Mouse (Mus musculus) liver, embryonic 12.5 days (tissue): ENCODE measurements at regions not wholly inside any gene's neighbourhood (a gene's known extent, or its start where the extent isn't known, plus 50 kb on each side); places are given as distances from the start of the nearest gene placed in this dataset.

Source experiments
- ATAC-seq: fragments of 200-750 bp; cut with Nextera tagmentation; 2 replicates; pipeline ENCODE4 v1.8.0; 2017; ENCODE audit warnings: moderate number of reproducible peaks, mild to moderate bottlenecking, moderate library complexity
- H3K27ac ChIP-seq: fragments of 300-500 bp; sonication (generic); 2 replicates; pipeline ENCODE4 v1.5.1; 2016; ENCODE audit warnings: mild to moderate bottlenecking
- H3K27me3 ChIP-seq: fragments of 300-500 bp; sonication (generic); replicated peaks from 2 replicates; pipeline ENCODE4 v1.6.1; 2016; ENCODE audit warnings: mild to moderate bottlenecking, moderate library complexity
- H3K36me3 ChIP-seq: fragments of 300-500 bp; sonication (generic); 2 replicates; pipeline ENCODE4 v1.6.1; 2016; ENCODE audit warnings: mild to moderate bottlenecking, moderate library complexity
- H3K4me1 ChIP-seq: fragments of 300-500 bp; sonication (generic); 2 replicates; pipeline ENCODE4 v1.6.1; 2016
- H3K4me2 ChIP-seq: fragments of 300-500 bp; sonication (generic); 2 replicates; pipeline ENCODE4 v1.6.1; 2016; ENCODE audit warnings: mild to moderate bottlenecking, moderate library complexity
- H3K4me3 ChIP-seq: fragments of 300-500 bp; sonication (generic); 2 replicates; pipeline ENCODE4 v1.5.1; 2016; ENCODE audit warnings: mild to moderate bottlenecking, moderate library complexity
- H3K9ac ChIP-seq: fragments of 300-500 bp; sonication (generic); 2 replicates; pipeline ENCODE4 v1.6.1; 2016; ENCODE audit warnings: mild to moderate bottlenecking, moderate library complexity
- H3K9me3 ChIP-seq: fragments of 300-500 bp; sonication (generic); replicated peaks from 2 replicates; pipeline ENCODE4 v1.6.1; 2016; ENCODE audit warnings: mild to moderate bottlenecking, moderate library complexity
- WGBS: fragments of 180-500 bp; shearing (Covaris S2); methylation state at CpG from one replicate; pipeline ENCODE4 v1.1.7; 2016; ENCODE audit not compliant: insufficient replicate concordance; 5-methylcytosine and 5-hydroxymethylcytosine counted together

DNA sequence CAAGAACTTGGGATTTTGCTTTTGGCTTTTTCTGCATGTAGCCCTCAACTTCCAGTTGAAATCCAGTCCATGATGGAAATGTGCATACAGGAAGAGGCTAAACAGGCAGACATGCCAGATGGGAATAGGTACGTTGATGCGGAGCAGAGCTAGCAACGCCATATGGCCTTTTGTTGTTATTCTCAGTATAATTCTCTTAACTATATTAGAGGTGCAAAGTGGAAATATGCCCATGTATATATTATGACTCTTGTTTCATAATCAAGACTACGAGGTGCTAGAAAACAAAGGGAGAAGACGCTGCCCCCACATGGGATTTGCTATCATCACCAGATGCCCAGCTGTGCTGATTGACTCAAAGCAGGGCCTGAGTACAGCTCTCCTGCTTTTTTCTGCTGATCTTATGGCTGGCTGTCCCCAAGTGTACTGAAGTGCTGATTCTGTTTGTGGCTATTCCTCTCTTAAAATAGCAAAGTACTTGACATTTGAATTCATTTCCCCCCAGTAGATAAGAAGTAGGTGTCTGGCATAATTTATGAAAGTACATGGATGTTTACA lies 159.7 kb upstream of the Tmtc4 start:
- H3K4me2 ChIP-seq, result no peak overlapping the region
- ATAC-seq, result no peak
- H3K4me3 ChIP-seq, result no peak overlapping the region
- H3K9me3 ChIP-seq, result no peaks in the 10 kb centered on the region
- no peak overlapping the region for H3K9ac ChIP-seq
- no peaks in the 10 kb centered on the region for H3K36me3 ChIP-seq
- H3K27me3 ChIP-seq, result no peaks in the 10 kb centered on the region
- H3K4me1 ChIP-seq, result no peaks in the 10 kb centered on the region
- no peak overlapping the region for H3K27ac ChIP-seq
- 76% methylated on average over 5 of the region's 5 CpGs for WGBS

DNA sequence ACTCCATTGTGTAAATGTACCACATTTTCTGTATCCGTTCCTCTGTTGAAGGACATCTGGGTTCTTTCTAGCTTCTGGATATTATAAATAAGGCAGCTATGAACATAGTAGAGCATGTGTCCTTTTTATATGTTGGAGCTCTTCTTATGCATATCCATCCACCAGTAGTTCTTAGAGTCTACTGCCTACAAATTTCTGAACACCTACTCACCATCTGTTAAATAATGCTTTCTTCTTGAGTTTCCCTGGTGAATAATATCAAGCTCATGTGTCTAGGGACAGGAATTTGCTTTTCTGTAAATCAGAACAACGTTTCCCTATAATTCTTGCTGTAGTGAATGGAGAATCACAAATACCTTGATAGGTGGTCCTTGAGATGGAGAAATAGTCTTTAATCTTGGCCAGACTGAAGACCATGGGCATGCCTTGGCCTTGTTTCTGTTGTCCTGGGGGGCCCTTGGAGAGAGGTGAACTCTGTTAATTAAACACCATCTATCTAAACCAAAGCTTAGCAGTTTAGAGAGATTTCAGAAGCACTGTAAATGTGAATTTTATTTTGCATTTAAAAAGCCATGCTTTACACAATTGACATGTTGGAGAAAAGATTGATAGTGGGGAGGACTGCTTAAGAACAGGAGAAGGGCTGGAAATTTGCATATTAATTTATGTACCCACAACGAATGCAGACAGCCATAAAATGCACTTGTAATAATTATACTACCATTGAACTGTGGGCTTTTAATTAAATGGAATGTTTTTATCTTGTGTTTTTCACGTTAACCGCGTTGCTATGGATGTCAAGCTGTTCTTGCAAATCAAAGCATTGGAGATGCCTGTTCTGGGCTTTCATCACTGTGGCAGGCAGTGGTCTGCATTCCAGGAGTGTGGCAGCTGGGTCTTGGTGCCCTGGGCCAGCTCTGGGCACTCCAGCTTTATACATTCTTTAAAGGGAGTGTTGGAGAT lies 155.2 kb upstream of the Tmtc4 start:
- Histone ChIP-seq H3K27me3 (no peaks in the 10 kb centered on the region), H3K4me3 (no peak overlapping the region), H3K9me3 (no peaks in the 10 kb centered on the region), H3K9ac (no peak overlapping the region), H3K36me3 (no peaks in the 10 kb centered on the region), H3K4me1 (no peaks in the 10 kb centered on the region), H3K27ac (no peak overlapping the region), H3K4me2 (no peak overlapping the region)
- WGBS, result 42% methylated on average over 6 of the region's 6 CpGs
- no peak for ATAC-seq

DNA sequence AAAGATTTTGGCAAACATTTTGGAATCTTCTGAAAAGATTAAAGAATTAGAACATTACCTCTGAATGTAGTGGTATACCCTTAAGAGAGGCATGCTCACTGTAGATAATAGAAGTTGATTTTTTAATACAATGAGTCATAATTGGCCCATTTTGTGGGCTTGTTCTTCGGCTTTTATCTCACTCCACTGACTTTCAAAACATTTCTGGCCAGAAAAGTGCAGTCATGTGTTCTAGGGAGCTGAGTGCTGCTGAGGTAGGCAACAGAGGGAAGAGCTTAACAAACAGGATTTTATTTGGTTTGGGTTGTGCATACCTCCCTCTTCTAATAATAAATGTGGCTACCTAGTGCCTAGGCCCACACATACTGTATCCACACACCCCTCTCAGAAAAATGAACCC lies 150.1 kb upstream of the Tmtc4 start:
- no peak overlapping the region for H3K27ac ChIP-seq
- 22% methylated on average over 1 of the region's 1 CpGs for whole genome bisulfite sequencing

DNA sequence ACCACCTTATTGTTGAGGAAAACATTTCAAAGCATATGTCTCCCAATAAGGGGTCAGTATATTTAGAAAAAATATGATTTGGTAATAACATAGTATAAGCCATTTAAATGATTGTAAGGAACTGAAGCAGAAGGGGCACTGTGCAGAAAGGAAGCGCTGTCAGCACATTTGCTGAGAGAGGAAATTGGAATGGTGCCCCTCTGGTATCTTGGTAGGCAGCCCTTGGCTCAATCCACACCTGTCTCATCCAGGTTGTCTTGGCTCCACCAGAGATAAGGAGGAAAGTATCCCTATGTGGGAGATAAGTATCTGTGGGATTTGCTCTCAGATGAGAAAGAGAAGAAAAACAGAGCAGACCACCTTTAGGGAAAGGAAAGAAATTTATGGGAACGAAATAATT lies 136.5 kb upstream of the Tmtc4 start:
- ATAC-seq, result no peak
- 51% methylated on average over 2 of the region's 2 CpGs for WGBS

More for the DNA sequence above, 150.1 kb upstream of the Tmtc4 start:
- H3K4me2 ChIP-seq, result no peak overlapping the region
- no peak for ATAC-seq
- no peak overlapping the region for H3K4me3 ChIP-seq
- H3K9me3 ChIP-seq, result no peaks in the 10 kb centered on the region
- no peak overlapping the region for H3K9ac ChIP-seq
- H3K27me3 ChIP-seq, result no peaks in the 10 kb centered on the region
- no peaks in the 10 kb centered on the region for H3K4me1 ChIP-seq
- no peaks in the 10 kb centered on the region for H3K36me3 ChIP-seq

DNA sequence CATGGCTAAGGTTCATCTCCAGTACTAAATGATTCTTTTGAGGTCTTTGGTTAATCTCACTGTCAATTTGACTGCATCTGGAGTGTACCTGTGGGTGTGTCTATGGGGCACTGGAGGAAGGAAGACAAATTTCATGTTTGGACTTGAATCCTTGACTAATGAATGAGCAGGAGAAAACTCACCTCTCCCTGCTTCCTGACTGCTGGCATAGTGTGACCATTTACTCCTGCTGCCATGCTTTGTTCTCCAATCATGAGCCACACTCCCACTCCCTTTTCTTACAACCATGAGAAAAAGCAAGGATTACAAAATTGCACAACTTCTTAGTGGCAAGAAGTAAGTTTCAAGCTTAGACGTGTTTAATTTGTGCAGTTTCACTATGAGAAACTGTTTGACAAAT lies 132.5 kb upstream of the Tmtc4 start:
- H3K27ac ChIP-seq, result no peak overlapping the region
- 50% methylated on average over 1 of the region's 1 CpGs for WGBS
- H3K27me3 ChIP-seq, result no peaks in the 10 kb centered on the region
- H3K36me3 ChIP-seq, result no peaks in the 10 kb centered on the region
- no peak overlapping the region for H3K4me3 ChIP-seq
- H3K4me2 ChIP-seq, result no peak overlapping the region
- H3K9me3 ChIP-seq, result no peaks in the 10 kb centered on the region
- ATAC-seq, result no peak
- H3K9ac ChIP-seq, result no peak overlapping the region
- H3K4me1 ChIP-seq, result no peaks in the 10 kb centered on the region

More for the DNA sequence above, 136.5 kb upstream of the Tmtc4 start:
- no peak overlapping the region for H3K4me2 ChIP-seq
- H3K36me3 ChIP-seq, result no peaks in the 10 kb centered on the region
- H3K9ac ChIP-seq, result no peak overlapping the region
- no peak overlapping the region for H3K27ac ChIP-seq
- H3K9me3 ChIP-seq, result no peaks in the 10 kb centered on the region
- H3K4me1 ChIP-seq, result no peaks in the 10 kb centered on the region
- H3K27me3 ChIP-seq, result no peaks in the 10 kb centered on the region
- H3K4me3 ChIP-seq, result no peak overlapping the region

DNA sequence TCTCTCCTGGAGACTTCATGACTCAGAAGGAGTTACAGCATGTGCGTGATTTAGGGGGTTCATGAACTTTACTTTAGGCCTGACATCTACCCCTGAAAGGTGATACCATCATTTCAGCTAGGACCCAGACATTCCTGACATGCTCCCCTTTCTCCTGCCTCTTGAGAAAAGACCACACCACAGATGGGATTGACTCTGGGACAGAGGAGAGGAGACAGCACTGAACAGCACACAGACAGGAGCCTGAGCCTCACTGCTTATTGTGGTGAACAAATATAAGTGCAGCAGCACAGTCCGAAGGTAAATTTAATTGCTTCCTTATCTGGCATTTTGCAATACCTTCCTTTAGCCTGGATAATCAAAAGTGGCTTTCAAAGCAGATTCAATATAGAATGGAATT lies 126.7 kb upstream of the Tmtc4 start:
- Histone ChIP-seq H3K9ac (no peak overlapping the region), H3K27me3 (no peaks in the 10 kb centered on the region), H3K9me3 (no peaks in the 10 kb centered on the region), H3K27ac (no peak overlapping the region), H3K4me3 (no peak overlapping the region), H3K36me3 (no peaks in the 10 kb centered on the region), H3K4me2 (no peak overlapping the region), H3K4me1 (no peaks in the 10 kb centered on the region)
- no peak for ATAC-seq
- 46% methylated on average over 2 of the region's 2 CpGs for WGBS

DNA sequence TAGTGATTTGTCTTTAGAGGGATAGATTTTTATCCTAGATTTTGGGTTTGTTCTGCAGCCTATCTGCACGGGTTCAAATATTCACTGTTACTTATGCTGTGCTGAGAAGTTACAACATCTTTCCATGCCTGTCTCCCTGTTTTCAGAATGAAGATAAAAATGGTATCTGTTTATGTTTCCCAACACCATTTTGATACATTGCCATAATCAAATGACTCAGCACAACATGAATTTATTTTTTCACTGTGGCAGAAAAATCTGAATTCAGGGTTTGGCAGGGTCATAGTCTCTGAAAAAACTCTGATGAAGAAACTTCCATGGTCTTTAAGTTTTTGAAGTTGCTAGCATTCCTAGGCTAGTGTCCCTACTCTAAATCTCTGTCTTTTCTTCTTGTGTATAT lies 116.5 kb upstream of the Tmtc4 start:
- Histone ChIP-seq H3K4me3 (no peak overlapping the region), H3K9ac (no peak overlapping the region), H3K4me1 (no peaks in the 10 kb centered on the region), H3K27ac (no peak overlapping the region), H3K9me3 (0 out of 2 replicates have a peak, but pooled peaks cover 3% of the 10 kb centered on the region), H3K4me2 (no peak overlapping the region), H3K27me3 (no peaks in the 10 kb centered on the region), H3K36me3 (no peaks in the 10 kb centered on the region)
- no peak for ATAC-seq
- WGBS, result 66% methylated on average over 1 of the region's 1 CpGs

DNA sequence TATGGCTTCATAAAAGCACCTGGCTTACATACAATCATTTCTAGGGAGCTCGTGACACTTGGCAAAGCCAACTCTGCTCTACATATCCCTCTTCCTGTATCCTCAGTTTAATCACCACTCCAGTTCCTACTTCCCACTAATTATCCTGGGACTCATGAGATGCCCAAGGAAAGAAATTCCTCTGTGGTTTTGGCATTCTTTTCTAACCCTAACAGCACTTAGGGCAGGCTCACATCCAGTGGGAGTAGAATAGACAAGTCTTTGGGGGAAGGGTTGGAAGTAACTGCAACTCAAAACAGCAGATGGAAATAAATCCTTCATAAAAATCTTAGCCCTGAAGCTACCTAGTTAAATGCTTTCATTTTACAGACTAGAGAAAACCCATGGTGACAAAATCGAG lies 112.3 kb upstream of the Tmtc4 start:
- no peak overlapping the region for H3K27ac ChIP-seq
- no peak overlapping the region for H3K4me2 ChIP-seq
- H3K9ac ChIP-seq, result no peak overlapping the region
- no peak overlapping the region for H3K4me3 ChIP-seq
- ATAC-seq, result no peak
- no peaks in the 10 kb centered on the region for H3K4me1 ChIP-seq
- no peaks in the 10 kb centered on the region for H3K36me3 ChIP-seq
- WGBS, result 45% methylated on average over 2 of the region's 2 CpGs
- H3K27me3 ChIP-seq, result no peaks in the 10 kb centered on the region
- 0 out of 2 replicates have a peak, but pooled peaks cover 3% of the 10 kb centered on the region for H3K9me3 ChIP-seq

DNA sequence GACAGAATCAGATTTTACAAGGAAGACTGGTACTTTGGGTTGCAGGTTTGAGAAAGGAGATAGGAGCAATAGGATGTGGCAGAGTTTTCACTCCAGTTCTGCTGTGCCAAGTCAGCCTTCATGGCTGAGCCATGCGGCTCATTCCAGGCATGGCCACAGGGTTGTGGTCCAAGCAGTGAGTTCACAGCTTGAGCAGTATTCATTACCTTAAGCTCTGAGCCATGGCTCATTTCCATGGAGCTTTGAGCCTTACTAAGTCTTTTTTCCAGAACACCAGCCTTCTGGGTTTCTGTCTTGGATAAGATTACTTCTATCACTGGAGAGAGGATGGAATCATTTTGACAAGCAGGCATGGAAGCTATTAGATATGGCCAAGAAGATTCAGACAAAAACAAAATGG lies 98.2 kb upstream of the Tmtc4 start:
- H3K4me3 ChIP-seq, result no peak overlapping the region
- WGBS, result 75% methylated on average over 1 of the region's 1 CpGs
- ATAC-seq, result no peak

DNA sequence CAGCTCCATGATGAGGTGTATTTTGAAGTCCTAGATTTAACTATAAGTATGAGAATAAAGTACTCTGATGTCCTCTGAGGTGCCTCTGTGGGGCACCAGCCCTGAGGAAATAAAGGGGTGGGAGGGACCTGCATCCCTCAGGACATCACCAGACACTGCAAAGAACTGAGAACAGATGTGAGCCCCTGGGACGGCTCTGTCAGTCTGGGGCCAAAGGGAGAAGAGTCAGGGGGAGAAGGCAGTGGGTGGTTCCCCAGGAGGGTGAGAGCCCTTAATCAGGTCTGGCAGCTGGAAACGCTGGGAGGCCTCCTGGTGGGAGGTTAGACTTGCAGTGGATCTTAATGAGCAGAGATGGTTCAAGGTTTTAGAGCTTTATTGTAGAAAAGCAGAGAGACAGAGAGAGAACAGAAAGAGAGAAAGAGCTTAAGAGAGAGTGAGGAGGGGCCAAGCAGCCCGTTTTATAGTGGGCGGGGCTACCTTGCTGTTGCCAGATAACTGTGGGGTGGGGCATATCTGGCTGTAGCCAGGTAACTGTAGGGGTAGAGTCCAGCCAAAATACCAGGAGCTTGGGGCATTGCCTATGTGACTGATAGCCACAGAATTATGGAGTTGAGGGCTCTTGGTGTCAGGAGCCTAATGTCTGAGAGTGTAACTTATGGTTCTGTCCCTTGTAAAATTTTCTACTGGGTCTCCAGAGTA lies 97.3 kb upstream of the Tmtc4 start:
- H3K4me2 ChIP-seq, result peak overlapping the region; percentile 17

More for the DNA sequence above, 98.2 kb upstream of the Tmtc4 start:
- H3K27ac ChIP-seq, result no peak overlapping the region
- H3K4me2 ChIP-seq, result no peak overlapping the region
- no peaks in the 10 kb centered on the region for H3K9me3 ChIP-seq
- H3K36me3 ChIP-seq, result no peaks in the 10 kb centered on the region
- H3K27me3 ChIP-seq, result no peaks in the 10 kb centered on the region
- H3K4me1 ChIP-seq, result peaks cover 14% of the 10 kb centered on the region; the same call in 1 of the 2 replicates
- no peak overlapping the region for H3K9ac ChIP-seq

DNA sequence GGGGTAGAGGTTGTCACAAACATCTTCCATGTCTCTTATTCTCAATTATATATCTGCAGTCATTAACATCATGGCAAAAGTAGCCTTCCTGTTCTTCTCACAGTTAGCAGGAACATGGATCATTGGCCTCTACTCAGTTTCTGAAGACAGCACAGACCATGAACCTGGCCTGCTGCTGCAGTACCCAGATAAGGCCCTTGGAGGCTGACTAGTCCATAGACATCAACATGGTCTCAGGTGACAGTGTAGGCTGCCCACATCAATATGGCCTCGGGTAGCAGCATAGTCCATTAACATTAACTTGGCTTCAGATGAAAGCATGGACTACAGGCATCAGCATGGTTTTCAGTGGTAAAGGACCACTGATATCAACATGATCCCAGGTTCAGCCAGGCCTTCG lies 95.9 kb upstream of the Tmtc4 start:
- no peak overlapping the region for H3K9ac ChIP-seq
- H3K27ac ChIP-seq, result no peak overlapping the region
- no peaks in the 10 kb centered on the region for H3K9me3 ChIP-seq
- H3K27me3 ChIP-seq, result no peaks in the 10 kb centered on the region
- H3K4me3 ChIP-seq, result no peak overlapping the region
- H3K4me2 ChIP-seq, result no peak overlapping the region
- 66% methylated on average over 2 of the region's 2 CpGs for WGBS
- H3K36me3 ChIP-seq, result no peaks in the 10 kb centered on the region
- H3K4me1 ChIP-seq, result peaks cover 14% of the 10 kb centered on the region; the same call in 1 of the 2 replicates
- peak; percentile 74 for ATAC-seq

More for the DNA sequence above, 97.3 kb upstream of the Tmtc4 start:
- Histone ChIP-seq H3K4me3 (no peak overlapping the region), H3K27ac (no peak overlapping the region), H3K36me3 (no peaks in the 10 kb centered on the region), H3K9ac (no peak overlapping the region), H3K9me3 (no peaks in the 10 kb centered on the region), H3K27me3 (no peaks in the 10 kb centered on the region), H3K4me1 (peaks cover 14% of the 10 kb centered on the region; the same call in 1 of the 2 replicates)
- 24% methylated on average over 4 of the region's 4 CpGs for WGBS
- peak; percentile 88 for ATAC-seq

DNA sequence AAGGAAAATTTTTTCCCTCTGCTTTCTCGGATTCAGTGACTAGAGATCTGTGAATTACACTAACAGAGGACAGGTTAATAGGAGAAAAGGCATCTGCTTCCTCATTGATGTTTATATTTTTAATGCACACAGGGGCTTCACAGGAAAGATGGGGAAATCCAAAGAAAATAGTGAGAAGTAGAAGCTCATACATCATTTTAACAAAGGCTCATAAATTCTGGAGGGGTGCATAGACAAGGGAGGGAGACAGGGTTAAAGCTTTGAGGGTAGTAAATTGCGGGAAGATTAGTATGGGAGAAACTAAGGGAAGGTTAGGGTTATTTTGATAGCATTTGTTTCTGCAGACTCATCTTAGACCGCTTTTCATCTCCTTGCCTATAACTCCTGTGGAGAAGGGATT lies 95.0 kb upstream of the Tmtc4 start:
- Histone ChIP-seq H3K4me1 (peaks cover 14% of the 10 kb centered on the region; the same call in 1 of the 2 replicates), H3K9me3 (no peaks in the 10 kb centered on the region), H3K4me3 (no peak overlapping the region), H3K4me2 (no peak overlapping the region), H3K9ac (no peak overlapping the region), H3K27ac (no peak overlapping the region), H3K27me3 (no peaks in the 10 kb centered on the region), H3K36me3 (no peaks in the 10 kb centered on the region)
- ATAC-seq, result no peak
- 46% methylated on average over 3 of the region's 3 CpGs for WGBS
